Mouse (Mus musculus) neural tube, embryonic 15.5 days (tissue): Measurements from ENCODE around the gene Ptges3. TPM values are rescaled to one million over a fixed set of nuclear protein-coding genes. Genes with fewer than 3 reads are reported as not detected.

Experiments
- ATAC-seq: fragments of 200-750 bp; cut with Nextera tagmentation; 2 replicates; pipeline ENCODE4 v1.8.0; 2017; ENCODE audit warnings: mild to moderate bottlenecking, moderate TSS enrichment, moderate library complexity; ENCODE audit not compliant: low FRiP score
- H3K27ac ChIP-seq: fragments of 300-500 bp; sonication (generic); replicated peaks from 2 replicates; pipeline ENCODE4 v1.5.1; 2015; ENCODE audit warnings: mild to moderate bottlenecking, inconsistent platforms
- H3K27me3 ChIP-seq: fragments of 300-500 bp; sonication (generic); replicated peaks from 2 replicates; pipeline ENCODE4 v1.6.1; 2015; ENCODE audit warnings: inconsistent platforms
- H3K36me3 ChIP-seq: fragments of 300-500 bp; sonication (generic); 2 replicates; pipeline ENCODE4 v1.6.1; 2015; ENCODE audit warnings: inconsistent platforms
- H3K4me1 ChIP-seq: fragments of 300-500 bp; sonication (generic); 2 replicates; pipeline ENCODE4 v1.6.1; 2015; ENCODE audit warnings: inconsistent platforms
- H3K4me2 ChIP-seq: fragments of 300-500 bp; sonication (generic); 2 replicates; pipeline ENCODE4 v1.6.1; 2015; ENCODE audit warnings: inconsistent platforms, mild to moderate bottlenecking, moderate library complexity
- H3K4me3 ChIP-seq: fragments of 300-500 bp; sonication (generic); replicated peaks from 2 replicates; pipeline ENCODE4 v1.5.1; 2015; ENCODE audit warnings: mild to moderate bottlenecking, inconsistent platforms
- H3K9ac ChIP-seq: fragments of 300-500 bp; sonication (generic); replicated peaks from 2 replicates; pipeline ENCODE4 v1.6.1; 2015; ENCODE audit warnings: mild to moderate bottlenecking, inconsistent platforms
- H3K9me3 ChIP-seq: fragments of 300-500 bp; sonication (generic); replicated peaks from 2 replicates; pipeline ENCODE4 v1.6.1; 2016; ENCODE audit warnings: inconsistent platforms
- WGBS: fragments of 180-500 bp; shearing (Covaris S2); methylation state at CpG from one replicate; pipeline ENCODE4 v1.1.7; 2015; ENCODE audit warnings: mixed read lengths; 5-methylcytosine and 5-hydroxymethylcytosine counted together
- polyA plus RNA-seq: library from polyadenylated mRNA; unstranded; fragments of >200 nt; fragmentation: Nextera tagmentation; extraction: Ambion mirVana; gene quantifications from 2 replicates; pipeline ENCODE4 v1.2.1, GENCODE M21; 2015

Gene Ptges3
- polyA plus RNA-seq, 1 experiment from 2014 or later, result 394 TPM

GRCm38 (mm10) chr10:128095003-128095636 lies 36.4 kb downstream of the Ptges3 start:
- Histone ChIP-seq H3K27ac (0 out of 2 replicates have a peak overlapping the region, but pooled peaks have one; percentile 28), H3K4me2 (peak overlapping the region; percentile 78), H3K9me3 (no peaks in the 10 kb centered on the region), H3K4me3 (peak overlapping the region; percentile 85; the same call in 1 of the 2 replicates), H3K27me3 (no peaks in the 10 kb centered on the region), H3K9ac (no peak overlapping the region), H3K4me1 (peaks cover 66% of the 10 kb centered on the region), H3K36me3 (peaks cover 6% of the 10 kb centered on the region)
- no peak for ATAC-seq
- 31% methylated on average over 9 of the region's 9 CpGs for WGBS

GRCm38 (mm10) chr10:128096313-128096692 lies 37.5 kb downstream of the Ptges3 start:
- peak overlapping the region; percentile 91 for H3K4me3 ChIP-seq
- 19% methylated on average over 4 of the region's 4 CpGs for WGBS
- no peak overlapping the region for H3K27ac ChIP-seq
- no peak overlapping the region for H3K9ac ChIP-seq
- no peaks in the 10 kb centered on the region for H3K9me3 ChIP-seq
- no peaks in the 10 kb centered on the region for H3K27me3 ChIP-seq
- H3K4me1 ChIP-seq, result peaks cover 57% of the 10 kb centered on the region
- H3K36me3 ChIP-seq, result no peaks in the 10 kb centered on the region
- peak overlapping the region; percentile 77 for H3K4me2 ChIP-seq
- ATAC-seq, result no peak

- peak overlapping the region; percentile 77 for H3K4me2 ChIP-seq
- peak overlapping the region; percentile 87 for H3K9ac ChIP-seq
- H3K27me3 ChIP-seq, result no peaks in the 10 kb centered on the region
- peak; percentile 77 for ATAC-seq
- peak overlapping the region; percentile 91 for H3K4me3 ChIP-seq
- H3K4me1 ChIP-seq, result peaks cover 51% of the 10 kb centered on the region
- no peaks in the 10 kb centered on the region for H3K36me3 ChIP-seq
- WGBS, result under 1% methylated on average over 85 of the region's 86 CpGs
- H3K9me3 ChIP-seq, result no peaks in the 10 kb centered on the region
- H3K27ac ChIP-seq, result peak overlapping the region; percentile 86
Measured at GRCm38 (mm10) chr10:128096693-128097586, 38.2 kb downstream of the Ptges3 start.

- 0% methylated on average over 13 of the region's 13 CpGs for WGBS
Measured at GRCm38 (mm10) chr10:128097587-128097971, 38.8 kb downstream of the Ptges3 start.

GRCm38 (mm10) chr10:128110103-128110761 lies 51.5 kb downstream of the Ptges3 start:
- Histone ChIP-seq H3K9me3 (no peaks in the 10 kb centered on the region), H3K4me1 (no peaks in the 10 kb centered on the region), H3K9ac (no peak overlapping the region), H3K4me3 (no peak overlapping the region), H3K4me2 (no peak overlapping the region), H3K27ac (no peak overlapping the region), H3K27me3 (no peaks in the 10 kb centered on the region), H3K36me3 (peaks cover 61% of the 10 kb centered on the region)
- WGBS, result 84% methylated on average over 4 of the region's 4 CpGs
- ATAC-seq, result no peak

More at GRCm38 (mm10) chr10:128097587-128097971, 38.8 kb downstream of the Ptges3 start:
- no peak for ATAC-seq
- peak overlapping the region; percentile 91 for H3K4me3 ChIP-seq
- peak overlapping the region; percentile 87 for H3K9ac ChIP-seq
- no peaks in the 10 kb centered on the region for H3K27me3 ChIP-seq
- H3K9me3 ChIP-seq, result no peaks in the 10 kb centered on the region
- peak overlapping the region; percentile 77 for H3K4me2 ChIP-seq
- H3K36me3 ChIP-seq, result no peaks in the 10 kb centered on the region
- peak overlapping the region; percentile 86 for H3K27ac ChIP-seq
- H3K4me1 ChIP-seq, result peaks cover 45% of the 10 kb centered on the region

DNA sequence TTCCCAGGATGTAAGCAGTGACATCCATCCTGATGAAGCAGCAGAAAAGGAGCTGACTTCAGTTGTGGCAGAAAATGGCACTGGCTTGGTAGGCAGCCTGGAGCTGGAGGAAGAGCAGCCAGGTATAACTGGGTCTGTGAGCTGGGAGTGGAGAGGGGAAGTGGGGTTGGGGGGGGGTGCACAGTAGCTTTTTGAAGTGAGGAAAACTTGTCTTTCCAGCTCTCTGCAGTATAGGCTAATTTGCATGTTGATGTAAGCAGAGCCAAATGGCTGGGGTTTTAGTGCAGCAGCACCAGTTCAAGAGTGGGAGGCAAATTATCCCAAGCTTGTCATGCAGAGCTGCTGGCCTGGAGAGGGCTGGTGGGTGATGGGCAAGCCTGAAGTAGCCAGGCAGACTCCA lies 52.5 kb downstream of the Ptges3 start:
- Histone ChIP-seq H3K9me3 (no peaks in the 10 kb centered on the region), H3K36me3 (peaks cover 71% of the 10 kb centered on the region), H3K27ac (no peak overlapping the region), H3K9ac (no peak overlapping the region), H3K4me2 (no peak overlapping the region), H3K4me3 (no peak overlapping the region), H3K27me3 (no peaks in the 10 kb centered on the region), H3K4me1 (no peaks in the 10 kb centered on the region)
- ATAC-seq, result no peak

DNA sequence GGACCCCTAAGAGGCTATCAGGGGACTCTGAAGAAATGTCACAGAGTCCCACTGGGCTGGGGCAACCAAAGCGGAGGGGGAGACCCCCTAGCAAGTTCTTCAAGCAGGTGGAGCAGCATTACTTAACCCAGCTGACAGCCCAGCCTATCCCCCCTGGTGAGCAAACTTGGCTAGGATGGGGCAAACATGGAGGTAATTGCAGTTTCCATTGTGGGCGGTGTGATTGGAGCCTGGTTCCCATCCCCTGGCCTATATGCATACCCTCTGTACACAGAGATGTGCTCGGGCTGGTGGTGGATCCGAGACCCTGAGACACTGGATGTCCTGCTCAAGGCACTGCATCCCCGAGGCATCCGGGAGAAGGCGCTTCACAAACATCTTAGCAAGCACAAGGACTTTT lies 65.1 kb downstream of the Ptges3 start:
- H3K4me1 ChIP-seq, result no peaks in the 10 kb centered on the region
- no peak overlapping the region for H3K4me3 ChIP-seq
- H3K9me3 ChIP-seq, result no peaks in the 10 kb centered on the region
- peaks cover 93% of the 10 kb centered on the region for H3K36me3 ChIP-seq
- no peak overlapping the region for H3K4me2 ChIP-seq
- H3K27ac ChIP-seq, result no peak overlapping the region
- no peak for ATAC-seq
- WGBS, result 95% methylated on average over 7 of the region's 7 CpGs
- H3K9ac ChIP-seq, result no peak overlapping the region
- H3K27me3 ChIP-seq, result no peaks in the 10 kb centered on the region

GRCm38 (mm10) chr10:128124831-128125230 lies 66.1 kb downstream of the Ptges3 start:
- ATAC-seq, result no peak
- no peaks in the 10 kb centered on the region for H3K9me3 ChIP-seq
- H3K27ac ChIP-seq, result no peak overlapping the region
- 95% methylated on average over 9 of the region's 9 CpGs for WGBS
- H3K4me2 ChIP-seq, result no peak overlapping the region
- H3K4me1 ChIP-seq, result no peaks in the 10 kb centered on the region
- H3K27me3 ChIP-seq, result no peaks in the 10 kb centered on the region
- no peak overlapping the region for H3K9ac ChIP-seq
- H3K36me3 ChIP-seq, result peaks cover 89% of the 10 kb centered on the region
- H3K4me3 ChIP-seq, result no peak overlapping the region

GRCm38 (mm10) chr10:128125951-128126350 lies 67.2 kb downstream of the Ptges3 start:
- no peak overlapping the region for H3K4me2 ChIP-seq
- H3K4me3 ChIP-seq, result no peak overlapping the region
- no peak for ATAC-seq
- no peak overlapping the region for H3K9ac ChIP-seq
- no peaks in the 10 kb centered on the region for H3K4me1 ChIP-seq
- H3K9me3 ChIP-seq, result no peaks in the 10 kb centered on the region
- no peaks in the 10 kb centered on the region for H3K27me3 ChIP-seq
- H3K27ac ChIP-seq, result no peak overlapping the region
- 92% methylated on average over 14 of the region's 14 CpGs for WGBS
- peaks cover 90% of the 10 kb centered on the region for H3K36me3 ChIP-seq
